Mouse (Mus musculus): ENCODE results near the gene Dis3l. TPM values are rescaled to one million over a fixed set of nuclear protein-coding genes. Genes with fewer than 3 reads are reported as not detected.

Dis3l gene
- polyA plus RNA-seq (2012; rRNA removed): 8.2 and 8.9 TPM in 2 replicates

GRCm38 (mm10) chr9:64341254-64341566 is at the start of gene Dis3l:
TSS of gene Dis3l (minus strand) at chr9:64341288.
- Histone ChIP-seq H3K4me1 (ENCODE audit: control insufficient read depth, insufficient read depth, low read length) (no peaks in the 10 kb centered on the region), H3K4me3 (replicated peaks; ENCODE audit: extremely low read depth, low read depth, low read length) (peak within 1 kb of the TSS; percentile 81)
- DNase-seq: no peak
- no peak for TF ChIP-seq CTCF (IDR thresholded peaks at IDR 0.05; ENCODE audit: insufficient read depth, low read length)
- TF ChIP-seq POLR2A (IDR thresholded peaks at IDR 0.05; ENCODE audit: borderline replicate concordance, extremely low read depth, low read depth, low read length): no peak
- WGBS: 2% methylated on average over 16 of the region's 16 CpGs

GRCm38 (mm10) chr9:64389576-64390292 is 48.6 kb upstream of the Dis3l start:
- TF ChIP-seq POLR2A (IDR thresholded peaks at IDR 0.05; ENCODE audit: borderline replicate concordance, extremely low read depth, low read depth, low read length) (no peak), CTCF (IDR thresholded peaks at IDR 0.05; ENCODE audit: insufficient read depth, low read length) (no peak)
- DNase-seq: no peak
- Histone ChIP-seq H3K4me3 (replicated peaks; ENCODE audit: extremely low read depth, low read depth, low read length) (no peak overlapping the region), H3K4me1 (ENCODE audit: control insufficient read depth, insufficient read depth, low read length) (peaks cover 6% of the 10 kb centered on the region; the same call in 1 of the 2 replicates)
- WGBS: 64% methylated on average over 7 of the region's 7 CpGs

- DNase-seq: no peak
- WGBS: 3% methylated on average over 45 of the region's 45 CpGs
- H3K4me3 ChIP-seq (replicated peaks; ENCODE audit: extremely low read depth, low read depth, low read length): no peak overlapping the region
- peaks cover 6% of the 10 kb centered on the region; the same call in 1 of the 2 replicates for H3K4me1 ChIP-seq (ENCODE audit: control insufficient read depth, insufficient read depth, low read length)
- TF ChIP-seq CTCF (IDR thresholded peaks at IDR 0.05; ENCODE audit: insufficient read depth, low read length): no peak
Measured at GRCm38 (mm10) chr9:64386466-64387211, 45.6 kb upstream of the Dis3l start.

DNA sequence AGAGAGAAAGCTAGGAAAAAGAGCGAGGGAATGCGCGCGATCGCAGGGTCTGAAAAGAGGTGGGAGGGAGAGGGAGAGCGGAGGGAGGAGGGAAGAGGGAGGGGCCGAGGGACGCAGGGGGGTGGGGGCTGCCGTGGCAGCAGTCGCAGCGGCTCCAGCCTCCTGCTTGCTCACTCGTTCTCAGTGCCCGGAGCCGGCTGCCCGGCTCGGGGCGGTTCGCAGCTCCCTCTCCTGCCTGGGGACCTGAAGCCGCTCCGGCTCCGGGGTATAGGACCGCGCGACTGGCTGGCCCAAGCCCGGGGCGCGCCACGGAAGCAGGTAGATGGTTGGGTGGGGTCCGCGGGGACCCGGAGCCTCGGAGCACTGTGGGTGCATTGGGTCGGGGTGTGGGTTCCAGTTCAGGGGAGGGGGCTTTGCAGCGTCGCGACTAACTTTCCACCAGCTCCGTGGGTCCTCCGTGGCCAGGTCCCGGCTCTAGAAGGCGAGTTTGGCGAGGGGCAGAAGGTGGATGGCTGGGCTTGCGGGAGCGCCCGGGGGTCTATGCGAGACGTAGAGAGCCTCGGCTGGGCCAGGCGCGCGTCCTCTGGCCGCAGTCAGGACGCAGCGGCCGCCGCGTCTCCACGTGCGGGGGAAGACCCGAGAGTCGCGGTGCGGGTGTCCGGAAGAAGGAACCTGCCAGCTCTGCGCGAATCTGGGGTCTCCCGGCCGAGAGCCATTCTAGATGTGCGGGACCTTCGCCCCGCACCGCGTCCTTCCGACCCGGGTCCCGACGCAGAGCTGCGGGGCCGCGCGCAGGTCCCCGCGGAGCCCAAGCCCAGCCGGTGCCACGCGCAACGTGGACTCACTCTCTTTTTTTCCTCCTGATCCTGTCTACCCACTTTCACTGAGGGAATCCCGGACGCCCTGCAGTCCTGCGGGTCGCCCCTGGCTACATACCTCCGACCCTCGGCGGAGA is 44.7 kb upstream of the Dis3l start, which contains the start of gene Megf11:
TSS of gene Megf11 (plus strand) at position 116 of the 955 bp plus-strand sequence.
- TF ChIP-seq CTCF (IDR thresholded peaks at IDR 0.05; ENCODE audit: insufficient read depth, low read length) (no peak), POLR2A (IDR thresholded peaks at IDR 0.05; ENCODE audit: borderline replicate concordance, extremely low read depth, low read depth, low read length) (no peak)
- 1% methylated on average over 90 of the region's 93 CpGs for WGBS
- no peak for DNase-seq
- H3K4me3 ChIP-seq (replicated peaks; ENCODE audit: extremely low read depth, low read depth, low read length): peak within 1 kb of the TSS; percentile 30
- peaks cover 6% of the 10 kb centered on the region; the same call in 1 of the 2 replicates for H3K4me1 ChIP-seq (ENCODE audit: control insufficient read depth, insufficient read depth, low read length)

GRCm38 (mm10) chr9:64383021-64383788 is 42.1 kb upstream of the Dis3l start:
- 28% methylated on average over 10 of the region's 10 CpGs for WGBS
- Histone ChIP-seq H3K4me3 (replicated peaks; ENCODE audit: extremely low read depth, low read depth, low read length) (no peak overlapping the region), H3K4me1 (ENCODE audit: control insufficient read depth, insufficient read depth, low read length) (peaks cover 6% of the 10 kb centered on the region; the same call in 1 of the 2 replicates)
- TF ChIP-seq CTCF (IDR thresholded peaks at IDR 0.05; ENCODE audit: insufficient read depth, low read length) (no peak), POLR2A (IDR thresholded peaks at IDR 0.05; ENCODE audit: borderline replicate concordance, extremely low read depth, low read depth, low read length) (no peak)
- DNase-seq: no peak

DNA sequence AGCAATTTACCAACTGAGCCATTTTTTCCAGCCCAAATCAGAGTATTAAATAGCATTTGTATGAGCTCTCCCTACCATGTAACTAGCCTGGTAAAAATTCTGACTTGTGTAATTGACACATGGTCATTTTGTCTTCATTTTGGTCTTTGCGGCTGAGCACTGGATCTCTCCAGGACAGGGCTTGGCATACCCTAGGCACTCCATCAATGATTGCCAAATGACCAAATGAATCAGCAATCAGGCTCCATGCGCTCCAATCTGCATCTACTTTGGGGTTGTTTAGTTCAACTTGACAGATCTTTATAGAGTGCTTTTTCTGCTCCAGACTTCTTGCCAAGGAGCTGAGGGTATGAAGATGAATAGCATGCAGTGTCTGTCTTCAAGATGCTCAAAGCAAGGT is 35.3 kb upstream of the Dis3l start:
- no peak for TF ChIP-seq CTCF (IDR thresholded peaks at IDR 0.05; ENCODE audit: insufficient read depth, low read length)
- no peak for TF ChIP-seq POLR2A (IDR thresholded peaks at IDR 0.05; ENCODE audit: borderline replicate concordance, extremely low read depth, low read depth, low read length)
- no peaks in the 10 kb centered on the region for H3K4me1 ChIP-seq (ENCODE audit: control insufficient read depth, insufficient read depth, low read length)
- WGBS: 78% methylated on average over 2 of the region's 2 CpGs
- no peak for DNase-seq
- H3K4me3 ChIP-seq (replicated peaks; ENCODE audit: extremely low read depth, low read depth, low read length): no peak overlapping the region

DNA sequence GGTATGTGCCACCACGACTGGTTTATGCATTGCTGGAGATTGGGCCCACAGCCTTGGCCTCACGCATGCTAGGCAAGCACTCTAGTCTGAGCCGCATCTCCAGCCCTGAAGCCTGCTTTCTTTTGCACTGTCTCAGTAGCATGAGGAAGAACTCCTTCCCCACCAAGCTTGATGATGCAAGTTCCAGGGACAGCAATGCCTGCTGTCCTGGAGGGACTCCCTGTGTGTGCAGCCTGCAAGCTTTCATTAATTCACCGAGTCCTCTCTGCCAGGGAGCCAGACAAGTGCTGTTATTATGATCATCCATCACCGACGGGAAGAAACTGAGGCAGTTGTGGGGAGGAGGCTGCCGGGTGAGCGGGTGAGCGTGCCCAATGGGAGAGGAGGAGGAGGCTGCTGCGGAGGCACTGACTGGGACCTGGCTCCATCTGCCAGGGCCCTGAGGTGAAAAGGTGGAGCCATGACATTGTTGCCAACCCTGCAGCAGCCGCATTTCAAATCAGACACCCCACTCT is 30.3 kb upstream of the Dis3l start:
- H3K4me3 ChIP-seq (replicated peaks; ENCODE audit: extremely low read depth, low read depth, low read length): no peak overlapping the region
- H3K4me1 ChIP-seq (ENCODE audit: control insufficient read depth, insufficient read depth, low read length): no peaks in the 10 kb centered on the region
- WGBS: 53% methylated on average over 11 of the region's 11 CpGs
- no peak for TF ChIP-seq CTCF (IDR thresholded peaks at IDR 0.05; ENCODE audit: insufficient read depth, low read length)
- no peak for TF ChIP-seq POLR2A (IDR thresholded peaks at IDR 0.05; ENCODE audit: borderline replicate concordance, extremely low read depth, low read depth, low read length)
- DNase-seq: no peak

GRCm38 (mm10) chr9:64369871-64370270 is 28.8 kb upstream of the Dis3l start:
- Histone ChIP-seq H3K4me1 (ENCODE audit: control insufficient read depth, insufficient read depth, low read length) (no peaks in the 10 kb centered on the region), H3K4me3 (replicated peaks; ENCODE audit: extremely low read depth, low read depth, low read length) (no peak overlapping the region)
- TF ChIP-seq CTCF (IDR thresholded peaks at IDR 0.05; ENCODE audit: insufficient read depth, low read length) (no peak), POLR2A (IDR thresholded peaks at IDR 0.05; ENCODE audit: borderline replicate concordance, extremely low read depth, low read depth, low read length) (no peak)
- no peak for DNase-seq
- WGBS: 39% methylated on average over 7 of the region's 7 CpGs

All from lung, adult 2 months (tissue).